Mouse (Mus musculus) heart, adult 2 months (tissue): ENCODE measurements around the gene Pklr. TPM values are rescaled to one million over a fixed set of nuclear protein-coding genes. Genes with fewer than 3 reads are reported as not detected.

Experiments
- DNase-seq, 2 experiments: peaks; one replicate each; pipeline ENCODE4 v3.0.0; 2021
- H3K27ac ChIP-seq: fragments of 200-600 bp; 2 replicates; pipeline ENCODE4 v1.8.1; 2022
- H3K27me3 ChIP-seq: fragments of 200-500 bp; 2 replicates; pipeline ENCODE4 v1.6.1; 2012; ENCODE audit warnings: mild to moderate bottlenecking, low read length, inconsistent platforms, mixed read lengths; ENCODE audit not compliant: control insufficient read depth, insufficient read depth
- H3K36me3 ChIP-seq: fragments of 200-500 bp; 2 replicates; pipeline ENCODE4 v1.6.1; 2012; ENCODE audit warnings: low read length, inconsistent platforms; ENCODE audit not compliant: control insufficient read depth, insufficient read depth
- H3K4me1 ChIP-seq: fragments of 200-500 bp; 2 replicates; pipeline ENCODE4 v1.6.1; 2011; ENCODE audit warnings: low read length; ENCODE audit not compliant: control insufficient read depth, insufficient read depth
- H3K4me3 ChIP-seq: fragments of 200-600 bp; 2 replicates; pipeline ENCODE4 v1.8.1; 2022
- H3K79me2 ChIP-seq: fragments of 200-500 bp; replicated peaks from 2 replicates; pipeline ENCODE4 v1.6.1; 2012; ENCODE audit warnings: mild to moderate bottlenecking, inconsistent platforms, low read length, moderate library complexity, mixed read lengths; ENCODE audit not compliant: control insufficient read depth, insufficient read depth
- H3K9ac ChIP-seq: fragments of 200-500 bp; 2 replicates; pipeline ENCODE4 v1.6.1; 2012; ENCODE audit warnings: low read depth, mild to moderate bottlenecking, control low read depth, inconsistent platforms, low read length, mixed read lengths
- CTCF ChIP-seq: fragments of 200-600 bp; IDR thresholded peaks from 2 replicates; pipeline ENCODE4 v1.8.1; 2022; ENCODE audit warnings: antibody characterized with exemption, mild to moderate bottlenecking, moderate library complexity
- EP300 ChIP-seq: fragments of 200-500 bp; IDR thresholded peaks from 2 replicates; pipeline ENCODE4 v1.6.1; 2011; ENCODE audit warnings: low read depth, low read length, control low read depth; ENCODE audit not compliant: insufficient read depth
- POLR2A ChIP-seq: fragments of 200-500 bp; IDR thresholded peaks from 2 replicates; pipeline ENCODE4 v1.6.1; 2011; ENCODE audit warnings: mild to moderate bottlenecking, low read depth, low read length, control low read depth; ENCODE audit not compliant: insufficient read depth
- WGBS: fragments of 180-500 bp; shearing (Covaris S2); methylation state at CpG from one replicate; pipeline ENCODE4 v1.1.7; 2018; 5-methylcytosine and 5-hydroxymethylcytosine counted together
- intact Hi-C: fragments of 180-260 bp; cut with DNase I; formaldehyde crosslinking; loops from one replicate; pipeline ENCODE4 v1.15.1; 2025
- polyA plus RNA-seq: library from polyadenylated mRNA; depleted of rRNA; stranded (reverse); fragments of >200 nt; gene quantifications from 2 replicates; pipeline ENCODE4 v1.2.3, GENCODE M21; 2012
- total RNA-seq, 2 experiments: library from RNA; stranded (reverse); gene quantifications; 2 replicates each; pipeline ENCODE4 v1.2.3; 2021

Pklr gene
- total and polyA plus RNA-seq, 3 experiments: 0.06 TPM; not detected in 2

GRCm38 (mm10) chr3:89101812-89102494 lies 34.0 kb upstream of the Pklr start, which contains the start of gene Fdps:
Gene Fdps, minus strand, starts transcription at chr3:89101959.
- Histone ChIP-seq H3K36me3 (no peaks in the 10 kb centered on the region), H3K27me3 (no peaks in the 10 kb centered on the region), H3K79me2 (no peaks in the 10 kb centered on the region), H3K4me3 (peak within 1 kb of the TSS; percentile 74), H3K4me1 (peaks cover 1% of the 10 kb centered on the region; the same call in 1 of the 2 replicates), H3K27ac (peak within 1 kb of the TSS; percentile 34; the same call in 1 of the 2 replicates), H3K9ac (peak within 1 kb of the TSS; percentile 64)
- under 1% methylated on average over 26 of the region's 26 CpGs for WGBS
- peak; percentile 86 to 97 for DNase-seq
- TF ChIP-seq CTCF (peak; percentile 59), POLR2A (peak; percentile 43; the same call in 1 of the 2 replicates), EP300 (no peak)
- intact Hi-C loops: no loop called here

DNA sequence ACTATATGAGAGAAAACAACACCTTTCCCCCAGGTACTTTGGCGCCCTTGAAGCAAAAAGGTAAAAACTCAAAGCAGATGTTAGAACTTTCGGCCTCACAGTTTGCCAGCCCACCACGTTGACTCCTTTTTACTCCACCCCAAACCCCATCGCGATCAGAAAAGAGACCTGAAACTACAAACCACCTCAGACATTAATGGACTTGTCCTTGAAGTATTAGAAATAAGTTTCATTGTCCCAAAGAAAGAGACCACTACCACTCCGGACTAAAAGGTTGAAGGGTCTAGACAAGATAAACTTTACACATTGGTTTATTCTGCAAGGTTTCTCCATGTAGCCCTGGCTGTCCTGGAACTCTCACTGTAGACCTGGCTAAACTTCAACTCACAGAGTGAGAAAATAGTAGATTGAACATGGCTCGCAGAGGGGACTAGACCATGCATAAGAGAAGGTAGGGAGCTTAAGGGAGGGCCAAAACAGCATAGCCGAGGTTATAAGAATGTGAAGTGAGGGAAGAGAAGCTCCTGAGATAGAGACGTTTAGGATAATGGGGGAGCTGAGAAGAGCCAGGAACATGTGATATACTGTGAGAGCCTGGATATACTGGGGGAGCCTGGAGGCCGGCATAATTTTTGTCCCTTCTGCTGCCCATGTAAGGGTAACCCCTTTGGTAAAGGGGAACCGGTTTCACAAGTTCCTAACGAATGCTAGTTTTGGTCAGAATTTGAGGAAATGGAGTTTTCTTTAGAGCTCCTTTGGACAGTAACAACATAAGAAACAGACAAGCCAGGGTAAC lies 33.2 kb upstream of the Pklr start:
- peaks cover 1% of the 10 kb centered on the region; the same call in 1 of the 2 replicates for H3K4me1 ChIP-seq
- no peak overlapping the region for H3K27ac ChIP-seq
- no peaks in the 10 kb centered on the region for H3K27me3 ChIP-seq
- H3K4me3 ChIP-seq: peak overlapping the region; percentile 74
- no peak for TF ChIP-seq EP300
- H3K79me2 ChIP-seq: no peaks in the 10 kb centered on the region
- no peak overlapping the region for H3K9ac ChIP-seq
- no peak for DNase-seq
- intact Hi-C loops: no loop called here
- H3K36me3 ChIP-seq: no peaks in the 10 kb centered on the region
- WGBS: 58% methylated on average over 12 of the region's 12 CpGs

GRCm38 (mm10) chr3:89103291-89103595 lies 32.7 kb upstream of the Pklr start:
- Histone ChIP-seq H3K79me2 (no peaks in the 10 kb centered on the region), H3K4me3 (no peak overlapping the region), H3K27ac (no peak overlapping the region), H3K27me3 (no peaks in the 10 kb centered on the region), H3K4me1 (peaks cover 1% of the 10 kb centered on the region; the same call in 1 of the 2 replicates), H3K36me3 (no peaks in the 10 kb centered on the region), H3K9ac (no peak overlapping the region)
- DNase-seq: no peak
- whole genome bisulfite sequencing: 58% methylated on average over 4 of the region's 4 CpGs
- no peak for TF ChIP-seq POLR2A
- TF ChIP-seq EP300: no peak
- TF ChIP-seq CTCF: no peak
- intact Hi-C loops: no loop called here

DNA sequence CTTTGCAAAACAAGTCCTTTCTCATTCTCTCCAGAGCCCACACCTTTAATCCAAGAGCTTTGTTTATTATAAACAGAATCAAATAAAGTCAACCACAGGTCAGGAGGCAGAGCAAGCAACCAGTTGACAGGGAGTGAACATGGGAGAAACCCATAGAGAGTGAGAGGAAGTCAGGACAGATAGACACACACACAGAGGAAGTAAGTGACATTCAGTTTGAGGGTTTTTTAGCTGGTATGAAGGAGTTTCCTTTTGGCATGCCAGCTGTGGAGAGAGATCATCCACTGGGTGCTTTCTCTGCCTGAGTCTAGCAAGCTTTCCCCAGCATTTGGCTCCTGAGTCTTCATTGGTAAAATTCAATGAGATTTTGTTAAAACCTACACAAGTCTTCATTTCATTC lies 29.1 kb upstream of the Pklr start:
- TF ChIP-seq EP300: no peak
- no peak for TF ChIP-seq POLR2A
- TF ChIP-seq CTCF: no peak
- no peak overlapping the region for H3K27ac ChIP-seq
- intact Hi-C loops: no loop called here
- H3K9ac ChIP-seq: no peak overlapping the region
- no peak overlapping the region for H3K4me3 ChIP-seq
- no peaks in the 10 kb centered on the region for H3K4me1 ChIP-seq
- no peaks in the 10 kb centered on the region for H3K79me2 ChIP-seq
- H3K27me3 ChIP-seq: no peaks in the 10 kb centered on the region
- no peak for DNase-seq
- no peaks in the 10 kb centered on the region for H3K36me3 ChIP-seq

DNA sequence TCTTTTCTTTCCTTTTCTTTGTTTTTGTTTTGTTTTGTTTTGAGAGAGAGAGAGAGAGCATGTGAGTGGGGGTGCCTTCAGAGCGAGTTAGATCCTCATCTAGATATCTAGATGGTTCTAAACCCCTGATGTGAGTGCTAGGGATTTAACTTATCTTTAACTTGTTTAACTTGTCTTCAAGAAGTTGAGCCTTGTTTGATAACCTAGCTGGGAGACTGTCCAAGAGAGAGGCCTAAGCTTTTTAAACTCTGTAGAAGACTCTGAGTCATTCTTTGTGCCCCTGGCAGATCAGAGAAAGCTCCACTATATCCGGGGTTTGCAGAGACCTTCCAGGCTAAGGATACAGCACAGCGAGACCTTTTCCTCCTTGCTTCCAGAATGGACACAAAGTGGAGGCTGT lies 28.4 kb upstream of the Pklr start:
- no peaks in the 10 kb centered on the region for H3K4me1 ChIP-seq
- H3K9ac ChIP-seq: no peak overlapping the region
- no peak overlapping the region for H3K27ac ChIP-seq
- intact Hi-C loops: no loop called here
- H3K4me3 ChIP-seq: no peak overlapping the region
- TF ChIP-seq EP300 (no peak), CTCF (no peak), POLR2A (no peak)
- H3K27me3 ChIP-seq: no peaks in the 10 kb centered on the region
- no peaks in the 10 kb centered on the region for H3K36me3 ChIP-seq
- WGBS: 46% methylated on average over 3 of the region's 3 CpGs
- no peak for DNase-seq
- H3K79me2 ChIP-seq: no peaks in the 10 kb centered on the region

GRCm38 (mm10) chr3:89108146-89108545 lies 27.8 kb upstream of the Pklr start:
- no peaks in the 10 kb centered on the region for H3K36me3 ChIP-seq
- no peaks in the 10 kb centered on the region for H3K27me3 ChIP-seq
- TF ChIP-seq EP300: no peak
- TF ChIP-seq CTCF: no peak
- TF ChIP-seq POLR2A: no peak
- H3K27ac ChIP-seq: no peak overlapping the region
- no peak overlapping the region for H3K9ac ChIP-seq
- no peak overlapping the region for H3K4me3 ChIP-seq
- no peak for DNase-seq
- no peaks in the 10 kb centered on the region for H3K79me2 ChIP-seq
- no peaks in the 10 kb centered on the region for H3K4me1 ChIP-seq
- intact Hi-C loops: no loop called here
- WGBS: 39% methylated on average over 1 of the region's 1 CpGs
